Mouse (Mus musculus) embryonic fibroblast, embryonic 13.5 days (primary cell): ENCODE measurements around the gene Cox11.

Experiments
- CTCF ChIP-seq: IDR thresholded peaks from 2 replicates; pipeline ENCODE4 v1.5.1; 2011; ENCODE audit warnings: mild to moderate bottlenecking, control low read depth, low read length, moderate library complexity, borderline replicate concordance; ENCODE audit not compliant: insufficient read depth
- POLR2A ChIP-seq: IDR thresholded peaks from 2 replicates; pipeline ENCODE4 v1.6.1; 2011; ENCODE audit warnings: low read depth, mild to moderate bottlenecking, control low read depth, low read length, moderate library complexity

GRCm38 (mm10) chr11:90595826-90596225 lies 42.1 kb upstream of the Cox11 start:
- TF ChIP-seq CTCF = no peak
- no peak for TF ChIP-seq POLR2A
